Mouse (Mus musculus) hindbrain, postnatal 0 days (tissue): ENCODE measurements around the gene Gm26920. TPM values are rescaled to one million over a fixed set of nuclear protein-coding genes. Genes with fewer than 3 reads are reported as not detected.

Experiments
- ATAC-seq: fragments of 200-750 bp; cut with Nextera tagmentation; 2 replicates; pipeline ENCODE4 v1.8.0; 2017; ENCODE audit warnings: mild to moderate bottlenecking, moderate TSS enrichment, moderate library complexity
- DNase-seq: peaks from one replicate; pipeline ENCODE4 v3.0.0-alpha.2; 2015; ENCODE audit warnings: low spot score
- H3K27ac ChIP-seq: fragments of 300-500 bp; sonication (generic); 2 replicates; pipeline ENCODE4 v1.5.1; 2014; ENCODE audit warnings: mild to moderate bottlenecking
- H3K27me3 ChIP-seq: fragments of 300-500 bp; sonication (generic); 2 replicates; pipeline ENCODE4 v1.6.1; 2014; ENCODE audit warnings: low read length, mixed read lengths; ENCODE audit not compliant: insufficient read depth
- H3K36me3 ChIP-seq: fragments of 300-500 bp; sonication (generic); 2 replicates; pipeline ENCODE4 v1.6.1; 2014; ENCODE audit warnings: low read length, mixed read lengths; ENCODE audit not compliant: insufficient read depth
- H3K4me1 ChIP-seq: fragments of 300-500 bp; sonication (generic); 2 replicates; pipeline ENCODE4 v1.6.1; 2014; ENCODE audit warnings: antibody characterized with exemption, low read length, mixed read lengths; ENCODE audit not compliant: insufficient read depth
- H3K4me2 ChIP-seq: fragments of 300-500 bp; sonication (generic); 2 replicates; pipeline ENCODE4 v1.6.1; 2014; ENCODE audit warnings: low read depth, mild to moderate bottlenecking, low read length, moderate library complexity, mixed read lengths
- H3K4me3 ChIP-seq: fragments of 300-500 bp; sonication (generic); 2 replicates; pipeline ENCODE4 v1.5.1; 2014; ENCODE audit warnings: low read length
- H3K9ac ChIP-seq: fragments of 300-500 bp; sonication (generic); replicated peaks from 2 replicates; pipeline ENCODE4 v1.6.1; 2014; ENCODE audit warnings: mild to moderate bottlenecking, low read length, moderate library complexity, mixed read lengths
- H3K9me3 ChIP-seq: fragments of 300-500 bp; sonication (generic); 2 replicates; pipeline ENCODE4 v1.6.1; 2016; ENCODE audit warnings: low read length, mixed read lengths
- CTCF ChIP-seq: IDR thresholded peaks from 2 replicates; pipeline ENCODE4 v1.5.1; 2016; ENCODE audit warnings: antibody characterized with exemption, control low read depth, low read depth
- WGBS: fragments of 180-500 bp; shearing (Covaris S2); extraction: QIAGEN DNeasy Blood & Tissue Kit; methylation state at CpG from one replicate; pipeline ENCODE4 v1.1.7; 2014; 5-methylcytosine and 5-hydroxymethylcytosine counted together
- polyA plus RNA-seq: library from polyadenylated mRNA; unstranded; fragments of >200 nt; fragmentation: Nextera tagmentation; extraction: Ambion mirVana; gene quantifications from 2 replicates; pipeline ENCODE4 v1.2.1, GENCODE M21; 2015
- total RNA-seq: library from RNA; depleted of rRNA; stranded (reverse); fragments of >200 nt; gene quantifications from 2 replicates; pipeline ENCODE4 v1.2.3, GENCODE M21; 2014

Gene Gm26920
- total and polyA plus RNA-seq, 2 experiments from 2014 or later = 1.6 TPM; not detected in 1

DNA sequence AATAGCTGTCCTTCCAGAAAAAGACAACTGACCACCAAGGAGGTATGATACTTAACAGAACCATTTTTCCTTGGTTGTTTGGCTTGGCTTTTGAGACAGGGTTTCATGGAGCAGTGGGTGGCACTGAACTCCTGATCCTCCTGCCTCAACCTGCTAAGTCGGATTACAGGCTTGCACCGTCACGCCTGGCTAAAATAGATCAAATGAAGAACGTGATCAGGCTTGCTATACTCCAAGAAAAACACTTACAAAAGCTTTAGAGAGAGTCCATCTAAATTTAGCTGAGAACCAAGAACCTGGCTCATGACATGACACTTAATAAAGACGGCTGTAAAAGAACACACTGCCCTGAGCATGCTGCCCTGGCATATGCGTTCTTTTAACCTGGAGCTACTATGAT lies 29.9 kb downstream of the Gm26920 start:
- Histone ChIP-seq H3K27ac (no peak overlapping the region), H3K4me3 (no peak overlapping the region), H3K36me3 (peaks cover 27% of the 10 kb centered on the region; the same call in 1 of the 2 replicates), H3K4me2 (no peak overlapping the region), H3K27me3 (no peaks in the 10 kb centered on the region), H3K4me1 (no peaks in the 10 kb centered on the region), H3K9ac (no peak overlapping the region), H3K9me3 (no peaks in the 10 kb centered on the region)
- ATAC-seq (no peak), DNase-seq (no peak)
- TF ChIP-seq CTCF = no peak
- WGBS = 86% methylated on average over 6 of the region's 6 CpGs

DNA sequence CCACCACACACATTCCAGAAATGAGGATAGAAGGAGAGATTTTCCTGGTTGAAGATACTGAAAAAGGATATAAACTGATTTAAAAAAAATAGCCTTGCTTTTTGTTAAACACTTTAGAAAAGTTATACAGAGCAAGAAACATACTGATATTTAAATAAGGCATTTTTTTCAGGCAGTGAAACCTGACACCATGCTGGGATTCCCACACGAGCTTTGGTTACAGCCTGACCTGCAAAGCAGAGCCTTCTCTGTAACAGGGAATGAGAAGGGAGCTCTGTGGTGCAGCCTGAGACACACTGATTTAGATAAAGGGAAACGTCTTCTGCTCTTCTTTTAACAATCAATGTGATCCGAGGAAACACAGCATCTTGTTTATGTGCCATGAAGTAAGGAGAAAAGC lies 36.6 kb downstream of the Gm26920 start:
- no peaks in the 10 kb centered on the region for H3K9me3 ChIP-seq
- DNase-seq (no peak), ATAC-seq (no peak)
- H3K4me2 ChIP-seq = no peak overlapping the region
- H3K4me3 ChIP-seq = no peak overlapping the region
- 12% methylated on average over 3 of the region's 3 CpGs for WGBS
- H3K9ac ChIP-seq = no peak overlapping the region
- H3K36me3 ChIP-seq = peaks cover 11% of the 10 kb centered on the region; the same call in 1 of the 2 replicates
- H3K27me3 ChIP-seq = no peaks in the 10 kb centered on the region
- H3K27ac ChIP-seq = no peak overlapping the region
- TF ChIP-seq CTCF = no peak
- peaks cover 8% of the 10 kb centered on the region; the same call in 1 of the 2 replicates for H3K4me1 ChIP-seq

GRCm38 (mm10) chr7:30050882-30051548 lies 39.2 kb downstream of the Gm26920 start, which contains the start of gene Zfp14:
Gene Zfp14, minus strand, starts transcription at chr7:30051380.
- no peaks in the 10 kb centered on the region for H3K36me3 ChIP-seq
- H3K4me2 ChIP-seq = peak within 1 kb of the TSS; percentile 87
- no peaks in the 10 kb centered on the region for H3K27me3 ChIP-seq
- H3K4me1 ChIP-seq = peaks cover 8% of the 10 kb centered on the region; the same call in 1 of the 2 replicates
- peak; percentile 99 for ATAC-seq
- H3K27ac ChIP-seq = peak within 1 kb of the TSS; percentile 85
- H3K9me3 ChIP-seq = no peaks in the 10 kb centered on the region
- peak; percentile 13; the same call in 1 of the 2 replicates for TF ChIP-seq CTCF
- H3K9ac ChIP-seq = peak within 1 kb of the TSS; percentile 73
- peak; percentile 96 for DNase-seq
- under 1% methylated on average over 40 of the region's 40 CpGs for WGBS
- peak within 1 kb of the TSS; percentile 75 for H3K4me3 ChIP-seq

DNA sequence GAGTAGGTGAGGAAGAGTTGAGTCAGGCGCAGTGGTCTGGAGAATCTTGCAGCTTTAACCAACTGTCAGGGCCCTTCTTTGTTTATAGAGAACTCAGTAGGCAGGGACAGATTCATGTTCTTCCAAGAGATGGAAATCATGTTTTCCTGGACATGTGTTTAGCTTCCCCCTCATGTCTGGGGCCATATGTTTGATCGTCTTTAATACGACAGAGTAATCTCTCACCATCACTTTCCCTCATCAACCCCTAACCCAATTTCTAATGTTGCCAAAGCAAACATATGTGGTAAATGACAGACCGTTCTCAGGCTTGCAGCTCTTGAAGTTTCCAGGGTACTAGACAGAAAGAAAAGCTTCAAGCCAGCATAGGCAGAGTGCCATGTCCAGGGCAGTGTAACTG lies 42.1 kb downstream of the Gm26920 start:
- Histone ChIP-seq H3K27ac (no peak overlapping the region), H3K4me1 (peaks cover 8% of the 10 kb centered on the region; the same call in 1 of the 2 replicates), H3K4me2 (no peak overlapping the region), H3K9ac (no peak overlapping the region), H3K36me3 (peaks cover 3% of the 10 kb centered on the region; the same call in 1 of the 2 replicates), H3K27me3 (no peaks in the 10 kb centered on the region), H3K4me3 (no peak overlapping the region), H3K9me3 (no peaks in the 10 kb centered on the region)
- DNase-seq (no peak), ATAC-seq (no peak)
- 88% methylated on average over 4 of the region's 4 CpGs for WGBS
- TF ChIP-seq CTCF = no peak

GRCm38 (mm10) chr7:30044354-30044753 lies 45.9 kb downstream of the Gm26920 start:
- Histone ChIP-seq H3K27ac (no peak overlapping the region), H3K36me3 (peaks cover 10% of the 10 kb centered on the region; the same call in 1 of the 2 replicates), H3K9me3 (no peaks in the 10 kb centered on the region), H3K4me3 (no peak overlapping the region), H3K4me1 (no peaks in the 10 kb centered on the region), H3K4me2 (no peak overlapping the region), H3K27me3 (no peaks in the 10 kb centered on the region), H3K9ac (no peak overlapping the region)
- DNase-seq (no peak), ATAC-seq (no peak)
- WGBS = 61% methylated on average over 9 of the region's 9 CpGs
- TF ChIP-seq CTCF = no peak

GRCm38 (mm10) chr7:30034331-30034730 lies 55.9 kb downstream of the Gm26920 start:
- ATAC-seq (no peak), DNase-seq (no peak)
- Histone ChIP-seq H3K27me3 (no peaks in the 10 kb centered on the region), H3K4me3 (no peak overlapping the region), H3K27ac (no peak overlapping the region), H3K4me1 (no peaks in the 10 kb centered on the region), H3K4me2 (no peak overlapping the region), H3K36me3 (peaks cover 22% of the 10 kb centered on the region), H3K9ac (no peak overlapping the region), H3K9me3 (no peaks in the 10 kb centered on the region)
- WGBS = 92% methylated on average over 12 of the region's 12 CpGs
- TF ChIP-seq CTCF = no peak

DNA sequence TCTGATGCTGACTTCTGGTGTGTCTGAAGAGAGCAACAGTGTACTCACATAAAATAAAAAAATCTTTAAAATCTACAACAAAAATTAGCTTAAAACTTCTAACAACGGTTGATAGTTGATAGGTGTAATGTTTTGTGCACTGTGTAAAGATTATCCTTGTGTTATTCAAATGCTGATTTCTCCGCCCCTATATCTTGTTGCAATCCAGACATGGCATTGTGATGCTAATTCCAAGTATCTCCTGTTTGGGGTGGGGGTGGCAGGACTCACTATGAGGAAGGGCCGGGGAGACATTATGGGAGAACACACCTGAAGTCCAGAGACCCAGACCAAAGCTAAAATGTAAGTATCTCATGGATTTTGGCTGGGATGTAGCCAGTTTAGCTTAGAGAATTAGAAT lies 58.8 kb downstream of the Gm26920 start:
- WGBS = 70% methylated on average over 3 of the region's 3 CpGs
- no peak overlapping the region for H3K4me2 ChIP-seq
- ATAC-seq (no peak), DNase-seq (no peak)
- no peak for TF ChIP-seq CTCF
- H3K36me3 ChIP-seq = no peaks in the 10 kb centered on the region
- no peak overlapping the region for H3K9ac ChIP-seq
- H3K27ac ChIP-seq = no peak overlapping the region
- H3K4me1 ChIP-seq = no peaks in the 10 kb centered on the region
- no peaks in the 10 kb centered on the region for H3K9me3 ChIP-seq
- no peak overlapping the region for H3K4me3 ChIP-seq
- no peaks in the 10 kb centered on the region for H3K27me3 ChIP-seq
